Mouse (Mus musculus) liver, embryonic 15.5 days (tissue): ENCODE results near the gene Manf. TPM values are rescaled to one million over a fixed set of nuclear protein-coding genes. Genes with fewer than 3 reads are reported as not detected.
A peak's percentile ranks its signal among the peaks of the same experiment; 100 is the strongest.

Source experiments
- ATAC-seq: fragments of 200-750 bp; cut with Nextera tagmentation; 2 replicates; pipeline ENCODE4 v1.8.0; 2017; ENCODE audit warnings: moderate number of reproducible peaks, mild to moderate bottlenecking, moderate library complexity; ENCODE audit not compliant: insufficient read depth
- H3K27ac ChIP-seq: fragments of 300-500 bp; sonication (generic); replicated peaks from 2 replicates; pipeline ENCODE4 v1.5.1; 2015; ENCODE audit warnings: mild to moderate bottlenecking, inconsistent platforms
- H3K27me3 ChIP-seq: fragments of 300-500 bp; sonication (generic); 2 replicates; pipeline ENCODE4 v1.6.1; 2015; ENCODE audit warnings: mild to moderate bottlenecking, inconsistent platforms
- H3K36me3 ChIP-seq: fragments of 300-500 bp; sonication (generic); replicated peaks from 2 replicates; pipeline ENCODE4 v1.6.1; 2015; ENCODE audit warnings: moderate library complexity, mild to moderate bottlenecking, inconsistent platforms
- H3K4me1 ChIP-seq: fragments of 300-500 bp; sonication (generic); replicated peaks from 2 replicates; pipeline ENCODE4 v1.6.1; 2015; ENCODE audit warnings: inconsistent platforms
- H3K4me2 ChIP-seq: fragments of 300-500 bp; sonication (generic); 2 replicates; pipeline ENCODE4 v1.6.1; 2015; ENCODE audit warnings: moderate library complexity, mild to moderate bottlenecking, inconsistent platforms
- H3K4me3 ChIP-seq: fragments of 300-500 bp; sonication (generic); replicated peaks from 2 replicates; pipeline ENCODE4 v1.5.1; 2015; ENCODE audit warnings: mild to moderate bottlenecking, inconsistent platforms
- H3K9ac ChIP-seq: fragments of 300-500 bp; sonication (generic); 2 replicates; pipeline ENCODE4 v1.6.1; 2015; ENCODE audit warnings: moderate library complexity, mild to moderate bottlenecking, inconsistent platforms
- H3K9me3 ChIP-seq: fragments of 300-500 bp; sonication (generic); replicated peaks from 2 replicates; pipeline ENCODE4 v1.6.1; 2016; ENCODE audit warnings: inconsistent platforms
- WGBS: fragments of 180-500 bp; shearing (Covaris S2); methylation state at CpG from one replicate; pipeline ENCODE4 v1.1.7; 2015; ENCODE audit warnings: mixed read lengths; ENCODE audit not compliant: insufficient replicate concordance; 5-methylcytosine and 5-hydroxymethylcytosine counted together
- polyA plus RNA-seq: library from polyadenylated mRNA; unstranded; fragments of >200 nt; fragmentation: Nextera tagmentation; extraction: Ambion mirVana; gene quantifications from 2 replicates; pipeline ENCODE4 v1.2.1, GENCODE M21; 2015

Manf gene
- polyA plus RNA-seq, 1 experiment from 2014 or later, result 152 TPM

- no peak overlapping the region for H3K4me3 ChIP-seq
- no peaks in the 10 kb centered on the region for H3K27me3 ChIP-seq
- 41% methylated on average over 1 of the region's 1 CpGs for WGBS
- H3K4me1 ChIP-seq, result no peaks in the 10 kb centered on the region
- H3K9me3 ChIP-seq, result no peaks in the 10 kb centered on the region
- no peak for ATAC-seq
- H3K36me3 ChIP-seq, result no peaks in the 10 kb centered on the region
- no peak overlapping the region for H3K27ac ChIP-seq
- no peak overlapping the region for H3K4me2 ChIP-seq
- no peak overlapping the region for H3K9ac ChIP-seq
Observed at GRCm38 (mm10) chr9:106898901-106899300, 7.1 kb upstream of the Manf start.

GRCm38 (mm10) chr9:106893327-106893726 lies 1.5 kb upstream of the Manf start:
- Histone ChIP-seq H3K4me1 (peaks cover 40% of the 10 kb centered on the region), H3K9ac (no peak overlapping the region), H3K27ac (no peak overlapping the region), H3K4me3 (no peak overlapping the region), H3K27me3 (no peaks in the 10 kb centered on the region), H3K4me2 (peak overlapping the region; percentile 30), H3K36me3 (peaks cover 26% of the 10 kb centered on the region), H3K9me3 (no peaks in the 10 kb centered on the region)
- no peak for ATAC-seq
- 63% methylated on average over 3 of the region's 3 CpGs for WGBS

GRCm38 (mm10) chr9:106892552-106892875 lies 735 bp upstream of the Manf start:
- Histone ChIP-seq H3K36me3 (peaks cover 33% of the 10 kb centered on the region), H3K27me3 (no peaks in the 10 kb centered on the region), H3K27ac (peak overlapping the region; percentile 93), H3K4me1 (peaks cover 48% of the 10 kb centered on the region), H3K4me3 (peak overlapping the region; percentile 98), H3K4me2 (peak overlapping the region; percentile 90), H3K9ac (peak overlapping the region; percentile 96), H3K9me3 (no peaks in the 10 kb centered on the region)
- ATAC-seq, result no peak
- 1% methylated on average over 9 of the region's 9 CpGs for WGBS

- WGBS, result 1% methylated on average over 17 of the region's 17 CpGs
- Histone ChIP-seq H3K27ac (peak overlapping the region; percentile 88), H3K9ac (peak overlapping the region; percentile 96), H3K4me3 (peak overlapping the region; percentile 98), H3K4me1 (peaks cover 52% of the 10 kb centered on the region), H3K36me3 (peaks cover 33% of the 10 kb centered on the region), H3K9me3 (no peaks in the 10 kb centered on the region), H3K27me3 (no peaks in the 10 kb centered on the region), H3K4me2 (peak overlapping the region; percentile 76)
- ATAC-seq, result no peak
Observed at GRCm38 (mm10) chr9:106891341-106891741, 438 bp downstream of the Manf start.

- Histone ChIP-seq H3K9me3 (no peaks in the 10 kb centered on the region), H3K27me3 (no peaks in the 10 kb centered on the region), H3K4me1 (peaks cover 57% of the 10 kb centered on the region), H3K27ac (no peak overlapping the region), H3K9ac (peak overlapping the region; percentile 96), H3K4me3 (peak overlapping the region; percentile 98), H3K4me2 (peak overlapping the region; percentile 76), H3K36me3 (peaks cover 33% of the 10 kb centered on the region)
- no peak for ATAC-seq
- 58% methylated on average over 8 of the region's 8 CpGs for WGBS
Observed at GRCm38 (mm10) chr9:106890496-106891240, 1.1 kb downstream of the Manf start.

GRCm38 (mm10) chr9:106889321-106889720 lies 2.5 kb downstream of the Manf start:
- Histone ChIP-seq H3K27ac (no peak overlapping the region), H3K4me2 (no peak overlapping the region), H3K9me3 (no peaks in the 10 kb centered on the region), H3K4me1 (peaks cover 70% of the 10 kb centered on the region), H3K4me3 (no peak overlapping the region), H3K27me3 (no peaks in the 10 kb centered on the region), H3K36me3 (peaks cover 46% of the 10 kb centered on the region), H3K9ac (no peak overlapping the region)
- no peak for ATAC-seq
- WGBS, result 78% methylated on average over 9 of the region's 9 CpGs

- ATAC-seq, result no peak
- Histone ChIP-seq H3K9ac (peak overlapping the region; percentile 61; the same call in 1 of the 2 replicates), H3K4me1 (peaks cover 75% of the 10 kb centered on the region), H3K36me3 (peaks cover 53% of the 10 kb centered on the region), H3K9me3 (no peaks in the 10 kb centered on the region), H3K27me3 (no peaks in the 10 kb centered on the region), H3K4me2 (peak overlapping the region; percentile 89), H3K4me3 (peak overlapping the region; percentile 93), H3K27ac (peak overlapping the region; percentile 95)
- WGBS, result 87% methylated on average over 3 of the region's 3 CpGs
Observed at GRCm38 (mm10) chr9:106888346-106888745, 3.4 kb downstream of the Manf start.

GRCm38 (mm10) chr9:106886828-106887702 lies 4.7 kb downstream of the Manf start, which contains the start of gene Rbm15b:
Gene Rbm15b, minus strand, starts transcription at chr9:106887428.
- Histone ChIP-seq H3K36me3 (peaks cover 66% of the 10 kb centered on the region), H3K4me3 (peak within 1 kb of the TSS; percentile 93), H3K27me3 (no peaks in the 10 kb centered on the region), H3K27ac (peak within 1 kb of the TSS; percentile 95), H3K9me3 (no peaks in the 10 kb centered on the region), H3K4me1 (peaks cover 80% of the 10 kb centered on the region), H3K4me2 (peak within 1 kb of the TSS; percentile 95), H3K9ac (peak within 1 kb of the TSS; percentile 93)
- peak; percentile 64 for ATAC-seq
- WGBS, result 1% methylated on average over 100 of the region's 101 CpGs

- under 1% methylated on average over 94 of the region's 107 CpGs for WGBS
- Histone ChIP-seq H3K9me3 (no peaks in the 10 kb centered on the region), H3K27me3 (no peaks in the 10 kb centered on the region), H3K4me3 (peak overlapping the region; percentile 93), H3K9ac (peak overlapping the region; percentile 93), H3K4me1 (peaks cover 86% of the 10 kb centered on the region), H3K4me2 (peak overlapping the region; percentile 95), H3K27ac (peak overlapping the region; percentile 95), H3K36me3 (peaks cover 76% of the 10 kb centered on the region)
- peak; percentile 19 for ATAC-seq
Observed at GRCm38 (mm10) chr9:106885901-106886731, 5.7 kb downstream of the Manf start.

GRCm38 (mm10) chr9:106884996-106885900 lies 6.5 kb downstream of the Manf start:
- Histone ChIP-seq H3K27me3 (no peaks in the 10 kb centered on the region), H3K4me2 (peak overlapping the region; percentile 95), H3K9me3 (no peaks in the 10 kb centered on the region), H3K36me3 (peaks cover 74% of the 10 kb centered on the region), H3K4me1 (peaks cover 77% of the 10 kb centered on the region), H3K9ac (peak overlapping the region; percentile 93), H3K27ac (peak overlapping the region; percentile 95; the same call in 1 of the 2 replicates), H3K4me3 (peak overlapping the region; percentile 93)
- WGBS, result 49% methylated on average over 44 of the region's 44 CpGs
- ATAC-seq, result no peak
